Mouse (Mus musculus): ENCODE measurements around the gene Myo9a. TPM values are rescaled to one million over a fixed set of nuclear protein-coding genes. Genes with fewer than 3 reads are reported as not detected.

Gene Myo9a
- polyA plus RNA-seq, 1 experiment from 2014 or later = 25.3 TPM

DNA sequence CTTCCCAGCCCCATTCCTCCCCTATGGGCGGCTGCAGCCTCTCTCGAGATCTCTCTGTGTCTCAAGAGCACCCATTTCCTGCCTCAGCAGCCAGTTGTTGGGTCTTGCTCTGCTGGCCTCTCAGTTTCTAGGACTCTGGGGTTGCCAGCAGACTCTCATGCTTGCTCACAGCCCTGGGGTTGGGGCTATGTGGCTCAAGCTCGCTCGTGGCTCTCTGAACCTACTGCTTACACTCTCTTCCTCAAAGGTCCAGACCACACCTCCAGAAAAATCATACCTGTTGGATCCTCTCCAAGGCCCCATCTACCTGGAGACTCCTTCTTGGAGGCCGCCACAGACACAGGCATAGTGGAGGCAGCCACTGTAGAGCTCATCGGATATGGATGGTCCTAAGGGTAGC, 198.8 kb downstream of the Myo9a start:
- Histone ChIP-seq H3K4me3 (ENCODE audit: low read depth, low read length) (no peak overlapping the region), H3K9me3 (ENCODE audit: control insufficient read depth, low read length) (no peaks in the 10 kb centered on the region), H3K27me3 (ENCODE audit: control insufficient read depth, insufficient read depth, low read length) (no peaks in the 10 kb centered on the region), H3K4me1 (replicated peaks; ENCODE audit: control insufficient read depth, insufficient read depth, low read length) (no peaks in the 10 kb centered on the region), H3K9ac (ENCODE audit: low read depth, low read length) (no peak overlapping the region), H3K36me3 (ENCODE audit: control insufficient read depth, insufficient read depth, low read length) (no peaks in the 10 kb centered on the region), H3K4me2 (replicated peaks; ENCODE audit: low read depth, low read length) (no peak overlapping the region), H3K27ac (ENCODE audit: low read depth, low read length) (no peak overlapping the region)
- DNase-seq (ENCODE audit: low spot score) (no peak), ATAC-seq (ENCODE audit: low FRiP score) (no peak)
- WGBS = 83% methylated on average over 6 of the region's 6 CpGs

DNA sequence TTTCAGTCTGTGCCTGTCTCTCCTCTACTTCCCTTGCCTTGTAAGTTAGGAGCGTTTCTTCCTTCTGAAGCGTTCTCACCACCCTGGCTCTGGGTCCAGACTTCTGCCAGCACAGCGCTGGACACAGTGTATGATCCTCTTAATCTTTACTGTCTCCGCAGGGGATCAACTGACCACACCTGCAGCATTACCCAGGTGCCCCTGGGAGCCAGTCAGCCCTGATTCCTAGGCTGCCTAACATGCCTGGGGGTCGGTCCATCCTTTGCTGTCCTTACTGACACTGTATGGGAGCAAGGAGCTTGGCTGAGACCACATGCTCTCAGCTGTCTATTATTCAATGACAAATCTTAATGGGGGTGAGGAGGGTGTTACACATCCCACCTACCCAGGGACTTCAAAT, 199.3 kb downstream of the Myo9a start:
- no peaks in the 10 kb centered on the region for H3K9me3 ChIP-seq (ENCODE audit: control insufficient read depth, low read length)
- no peak for DNase-seq (ENCODE audit: low spot score)
- no peak overlapping the region for H3K27ac ChIP-seq (ENCODE audit: low read depth, low read length)
- 89% methylated on average over 5 of the region's 5 CpGs for WGBS
- no peak overlapping the region for H3K4me2 ChIP-seq (replicated peaks; ENCODE audit: low read depth, low read length)
- H3K4me3 ChIP-seq (ENCODE audit: low read depth, low read length) = no peak overlapping the region
- H3K27me3 ChIP-seq (ENCODE audit: control insufficient read depth, insufficient read depth, low read length) = no peaks in the 10 kb centered on the region
- H3K9ac ChIP-seq (ENCODE audit: low read depth, low read length) = no peak overlapping the region
- no peak for ATAC-seq (ENCODE audit: low FRiP score)
- H3K4me1 ChIP-seq (replicated peaks; ENCODE audit: control insufficient read depth, insufficient read depth, low read length) = no peaks in the 10 kb centered on the region
- H3K36me3 ChIP-seq (ENCODE audit: control insufficient read depth, insufficient read depth, low read length) = no peaks in the 10 kb centered on the region

DNA sequence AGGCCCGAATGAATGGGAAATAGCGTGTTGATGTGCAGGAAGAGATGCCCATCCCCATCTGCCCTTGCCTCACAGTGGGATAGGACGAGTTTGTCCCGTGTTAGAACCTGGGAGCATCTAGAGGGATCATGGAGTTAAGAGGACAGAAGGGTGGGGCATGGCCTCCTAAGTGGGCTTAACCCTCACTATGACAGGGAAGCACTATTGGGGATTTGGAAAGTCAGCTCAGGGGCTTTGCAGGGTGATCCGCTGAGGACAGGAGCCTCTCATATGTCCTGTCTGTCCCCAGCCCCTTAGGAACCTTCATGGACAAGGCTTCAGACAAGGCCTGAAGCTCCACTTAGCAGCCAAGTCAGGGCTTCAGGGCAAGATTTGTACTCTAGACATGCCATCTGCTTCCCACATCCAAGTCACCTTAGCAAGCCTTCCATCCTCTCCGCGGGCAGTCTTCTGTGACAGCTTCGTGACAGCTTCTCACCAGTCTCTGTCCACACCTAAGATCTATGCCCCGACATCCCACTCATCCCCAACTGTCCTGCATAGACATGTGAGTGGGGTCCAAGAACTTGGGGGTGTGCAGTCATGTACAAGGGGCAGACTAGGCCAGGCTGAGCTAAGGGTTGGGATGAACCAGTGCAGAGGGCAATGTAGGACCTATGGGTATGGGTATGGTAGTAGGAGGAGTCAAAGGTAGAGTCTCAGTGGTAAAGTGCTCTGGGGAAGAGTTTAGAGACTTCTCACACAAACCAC, 200.5 kb downstream of the Myo9a start:
- no peak overlapping the region for H3K9ac ChIP-seq (ENCODE audit: low read depth, low read length)
- H3K36me3 ChIP-seq (ENCODE audit: control insufficient read depth, insufficient read depth, low read length) = no peaks in the 10 kb centered on the region
- no peaks in the 10 kb centered on the region for H3K4me1 ChIP-seq (replicated peaks; ENCODE audit: control insufficient read depth, insufficient read depth, low read length)
- DNase-seq (ENCODE audit: low spot score) (no peak), ATAC-seq (ENCODE audit: low FRiP score) (no peak)
- H3K4me2 ChIP-seq (replicated peaks; ENCODE audit: low read depth, low read length) = no peak overlapping the region
- WGBS = 91% methylated on average over 9 of the region's 9 CpGs
- no peaks in the 10 kb centered on the region for H3K27me3 ChIP-seq (ENCODE audit: control insufficient read depth, insufficient read depth, low read length)
- no peaks in the 10 kb centered on the region for H3K9me3 ChIP-seq (ENCODE audit: control insufficient read depth, low read length)
- no peak overlapping the region for H3K27ac ChIP-seq (ENCODE audit: low read depth, low read length)
- no peak overlapping the region for H3K4me3 ChIP-seq (ENCODE audit: low read depth, low read length)

DNA sequence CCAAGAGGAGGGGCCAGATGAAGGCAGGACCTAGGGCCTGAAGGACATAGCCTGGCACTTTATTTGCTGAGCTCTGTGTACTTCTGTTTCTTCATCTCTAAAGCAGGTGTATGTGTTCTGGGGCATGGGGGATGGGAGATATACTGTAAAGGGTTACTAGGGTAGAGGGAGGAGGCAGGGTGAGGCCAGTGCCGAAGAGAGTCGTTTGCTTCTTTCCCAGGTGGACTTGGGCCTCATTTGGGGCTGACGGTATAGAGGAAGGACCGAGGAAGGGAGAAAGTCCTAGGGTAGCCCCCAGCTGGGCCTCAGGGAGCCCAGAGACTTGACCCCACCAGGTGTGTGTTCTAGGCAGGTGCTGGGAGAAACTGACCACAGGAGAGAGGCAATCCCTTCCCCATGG, 201.2 kb downstream of the Myo9a start:
- 91% methylated on average over 4 of the region's 4 CpGs for WGBS
- Histone ChIP-seq H3K27me3 (ENCODE audit: control insufficient read depth, insufficient read depth, low read length) (no peaks in the 10 kb centered on the region), H3K4me3 (ENCODE audit: low read depth, low read length) (no peak overlapping the region), H3K9ac (ENCODE audit: low read depth, low read length) (no peak overlapping the region), H3K36me3 (ENCODE audit: control insufficient read depth, insufficient read depth, low read length) (no peaks in the 10 kb centered on the region), H3K4me1 (replicated peaks; ENCODE audit: control insufficient read depth, insufficient read depth, low read length) (no peaks in the 10 kb centered on the region), H3K27ac (ENCODE audit: low read depth, low read length) (no peak overlapping the region), H3K9me3 (ENCODE audit: control insufficient read depth, low read length) (no peaks in the 10 kb centered on the region), H3K4me2 (replicated peaks; ENCODE audit: low read depth, low read length) (no peak overlapping the region)
- no peak for DNase-seq (ENCODE audit: low spot score)
- ATAC-seq (ENCODE audit: low FRiP score) = no peak

DNA sequence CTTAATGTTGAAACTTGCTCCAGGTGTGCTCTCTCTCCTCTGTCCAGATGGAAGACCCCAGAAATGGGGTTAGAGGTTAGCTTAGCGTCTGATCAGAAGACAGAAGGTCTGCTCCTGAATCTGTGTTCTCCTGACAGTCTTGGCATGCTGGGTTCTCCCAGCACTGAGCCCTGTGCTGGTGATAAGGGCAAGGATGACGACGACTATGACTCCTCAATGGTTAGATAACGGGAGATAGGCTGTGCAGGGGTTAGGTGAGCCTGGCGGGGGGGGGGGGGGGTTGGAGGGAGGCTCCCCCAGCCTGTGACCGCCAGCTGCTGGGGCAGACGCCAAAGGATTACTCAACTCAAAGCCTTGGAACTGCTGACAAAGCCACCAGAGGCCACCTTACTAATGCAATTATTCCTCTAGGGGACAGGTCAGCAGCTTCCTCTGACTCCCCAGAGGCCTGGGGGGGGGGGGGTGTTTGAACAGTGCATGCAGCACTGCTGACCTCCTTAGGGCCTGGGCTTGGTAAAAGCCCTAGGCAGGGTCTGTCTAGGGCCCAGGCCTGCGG, 201.9 kb downstream of the Myo9a start:
- Histone ChIP-seq H3K27ac (ENCODE audit: low read depth, low read length) (no peak overlapping the region), H3K4me1 (replicated peaks; ENCODE audit: control insufficient read depth, insufficient read depth, low read length) (no peaks in the 10 kb centered on the region), H3K9me3 (ENCODE audit: control insufficient read depth, low read length) (no peaks in the 10 kb centered on the region), H3K9ac (ENCODE audit: low read depth, low read length) (no peak overlapping the region), H3K4me2 (replicated peaks; ENCODE audit: low read depth, low read length) (no peak overlapping the region), H3K4me3 (ENCODE audit: low read depth, low read length) (no peak overlapping the region), H3K27me3 (ENCODE audit: control insufficient read depth, insufficient read depth, low read length) (no peaks in the 10 kb centered on the region), H3K36me3 (ENCODE audit: control insufficient read depth, insufficient read depth, low read length) (no peaks in the 10 kb centered on the region)
- DNase-seq (ENCODE audit: low spot score) (no peak), ATAC-seq (ENCODE audit: low FRiP score) (no peak)
- 65% methylated on average over 8 of the region's 8 CpGs for WGBS

DNA sequence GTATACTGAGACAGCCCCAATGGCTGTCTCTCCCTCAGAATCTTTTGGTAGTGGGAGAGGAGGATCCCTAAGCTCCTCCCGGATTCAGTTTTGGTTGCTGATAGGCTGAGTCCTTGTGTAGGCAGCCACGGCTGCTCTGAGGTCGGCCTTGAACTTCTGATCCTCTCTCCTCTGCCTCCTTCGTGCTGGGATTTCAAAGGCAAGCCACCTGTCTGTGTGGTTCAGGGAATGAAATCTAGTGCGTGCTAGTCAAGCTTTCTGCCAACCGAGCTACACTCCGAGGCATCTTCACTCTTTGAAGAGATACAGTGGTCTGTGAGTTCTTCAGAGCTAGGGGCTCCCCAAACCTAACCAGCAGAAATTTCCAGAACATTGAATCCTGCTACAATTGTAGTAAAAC, 202.9 kb downstream of the Myo9a start:
- no peak overlapping the region for H3K4me2 ChIP-seq (replicated peaks; ENCODE audit: low read depth, low read length)
- WGBS = 86% methylated on average over 7 of the region's 7 CpGs
- no peaks in the 10 kb centered on the region for H3K4me1 ChIP-seq (replicated peaks; ENCODE audit: control insufficient read depth, insufficient read depth, low read length)
- no peaks in the 10 kb centered on the region for H3K36me3 ChIP-seq (ENCODE audit: control insufficient read depth, insufficient read depth, low read length)
- H3K27ac ChIP-seq (ENCODE audit: low read depth, low read length) = no peak overlapping the region
- no peak overlapping the region for H3K4me3 ChIP-seq (ENCODE audit: low read depth, low read length)
- H3K9ac ChIP-seq (ENCODE audit: low read depth, low read length) = no peak overlapping the region
- no peaks in the 10 kb centered on the region for H3K9me3 ChIP-seq (ENCODE audit: control insufficient read depth, low read length)
- H3K27me3 ChIP-seq (ENCODE audit: control insufficient read depth, insufficient read depth, low read length) = no peaks in the 10 kb centered on the region
- ATAC-seq (ENCODE audit: low FRiP score) (no peak), DNase-seq (ENCODE audit: low spot score) (no peak)

DNA sequence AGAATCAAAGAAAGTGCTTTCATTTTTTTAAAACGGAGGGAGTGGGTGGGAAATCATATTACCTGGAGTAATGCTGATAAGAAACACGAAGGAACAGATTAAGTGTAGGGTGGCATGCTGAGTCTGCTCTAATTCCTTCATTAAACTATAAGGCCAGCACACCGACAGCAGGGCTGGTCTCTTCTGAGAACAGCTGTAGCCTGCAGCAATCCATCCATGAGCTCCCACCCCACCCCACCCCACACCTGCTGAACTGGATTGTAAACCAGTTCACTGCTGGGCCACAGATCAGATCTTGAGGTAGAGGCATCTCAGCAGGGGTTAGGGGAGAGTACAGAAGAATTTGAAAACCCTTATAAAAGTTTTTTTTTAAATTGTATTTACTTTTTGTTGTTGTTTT, 204.5 kb downstream of the Myo9a start:
- Histone ChIP-seq H3K27me3 (ENCODE audit: control insufficient read depth, insufficient read depth, low read length) (no peaks in the 10 kb centered on the region), H3K4me1 (replicated peaks; ENCODE audit: control insufficient read depth, insufficient read depth, low read length) (no peaks in the 10 kb centered on the region), H3K4me3 (ENCODE audit: low read depth, low read length) (no peak overlapping the region), H3K9ac (ENCODE audit: low read depth, low read length) (no peak overlapping the region), H3K27ac (ENCODE audit: low read depth, low read length) (no peak overlapping the region), H3K9me3 (ENCODE audit: control insufficient read depth, low read length) (no peaks in the 10 kb centered on the region), H3K36me3 (ENCODE audit: control insufficient read depth, insufficient read depth, low read length) (no peaks in the 10 kb centered on the region), H3K4me2 (replicated peaks; ENCODE audit: low read depth, low read length) (no peak overlapping the region)
- WGBS = 69% methylated on average over 3 of the region's 3 CpGs
- DNase-seq (ENCODE audit: low spot score) = no peak
- ATAC-seq (ENCODE audit: low FRiP score) = no peak

DNA sequence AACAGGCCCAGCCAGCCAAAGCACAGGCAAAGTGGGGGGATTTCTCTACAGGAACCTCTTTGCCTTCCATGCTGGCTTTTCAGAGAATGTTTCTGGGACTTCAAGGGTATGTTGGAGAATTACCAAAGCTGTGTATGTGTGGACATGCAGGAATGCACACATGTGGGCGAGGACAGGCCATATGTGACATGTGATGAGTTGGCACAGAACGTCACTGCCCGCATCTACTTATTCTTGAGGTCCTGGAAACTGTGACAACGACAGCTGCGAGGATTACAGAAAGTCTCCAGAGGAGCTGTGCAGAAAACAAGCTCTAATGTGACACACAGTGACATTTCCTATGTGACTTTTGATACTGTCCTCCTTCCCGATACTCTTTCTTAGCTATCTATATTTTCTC, 205.0 kb downstream of the Myo9a start:
- Histone ChIP-seq H3K9ac (ENCODE audit: low read depth, low read length) (no peak overlapping the region), H3K4me3 (ENCODE audit: low read depth, low read length) (no peak overlapping the region), H3K4me1 (replicated peaks; ENCODE audit: control insufficient read depth, insufficient read depth, low read length) (no peaks in the 10 kb centered on the region), H3K27me3 (ENCODE audit: control insufficient read depth, insufficient read depth, low read length) (no peaks in the 10 kb centered on the region), H3K9me3 (ENCODE audit: control insufficient read depth, low read length) (no peaks in the 10 kb centered on the region), H3K27ac (ENCODE audit: low read depth, low read length) (no peak overlapping the region), H3K4me2 (replicated peaks; ENCODE audit: low read depth, low read length) (no peak overlapping the region), H3K36me3 (ENCODE audit: control insufficient read depth, insufficient read depth, low read length) (no peaks in the 10 kb centered on the region)
- ATAC-seq (ENCODE audit: low FRiP score) = no peak
- no peak for DNase-seq (ENCODE audit: low spot score)
- WGBS = 85% methylated on average over 6 of the region's 6 CpGs

DNA sequence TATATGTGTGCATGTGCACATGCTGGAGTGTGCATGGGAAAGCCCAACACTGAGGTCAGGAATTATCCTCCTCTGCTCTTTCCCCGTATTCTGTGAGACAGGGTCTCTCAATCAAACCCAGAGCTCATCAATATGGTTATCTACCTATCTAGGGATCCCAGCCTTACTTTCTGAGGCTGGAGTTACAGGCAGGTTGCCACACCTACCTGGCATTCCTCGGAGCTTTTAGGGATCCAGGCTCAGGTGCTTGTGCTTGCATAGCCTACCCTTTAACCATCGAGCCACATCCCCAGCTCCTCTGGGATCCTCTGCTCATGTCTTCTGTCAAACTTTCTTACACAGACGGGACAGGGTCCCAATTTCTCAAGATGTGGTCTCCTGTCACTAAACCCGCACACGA, 205.8 kb downstream of the Myo9a start:
- Histone ChIP-seq H3K9ac (ENCODE audit: low read depth, low read length) (no peak overlapping the region), H3K4me2 (replicated peaks; ENCODE audit: low read depth, low read length) (no peak overlapping the region)

More for the DNA sequence above, 205.8 kb downstream of the Myo9a start:
- Histone ChIP-seq H3K27me3 (ENCODE audit: control insufficient read depth, insufficient read depth, low read length) (no peaks in the 10 kb centered on the region), H3K4me3 (ENCODE audit: low read depth, low read length) (no peak overlapping the region), H3K9me3 (ENCODE audit: control insufficient read depth, low read length) (no peaks in the 10 kb centered on the region), H3K4me1 (replicated peaks; ENCODE audit: control insufficient read depth, insufficient read depth, low read length) (no peaks in the 10 kb centered on the region; the same call in 1 of the 2 replicates), H3K27ac (ENCODE audit: low read depth, low read length) (no peak overlapping the region), H3K36me3 (ENCODE audit: control insufficient read depth, insufficient read depth, low read length) (no peaks in the 10 kb centered on the region)
- WGBS = 47% methylated on average over 6 of the region's 6 CpGs
- ATAC-seq (ENCODE audit: low FRiP score) (no peak), DNase-seq (ENCODE audit: low spot score) (no peak)

All from hindbrain, embryonic 11.5 days (tissue).